Mouse (Mus musculus): ENCODE data around the gene Nfxl1.

GRCm38 (mm10) chr5:72503531-72504523, 55.7 kb downstream of the Nfxl1 start, which contains the start of gene Corin:
- TF ChIP-seq TAL1 (IDR thresholded peaks at IDR 0.05; ENCODE audit: low read length) = no peak
- no peak for TF ChIP-seq GATA1 (IDR thresholded peaks at IDR 0.05; ENCODE audit: low read length)

All from erythroblast, embryonic 14.5 days (primary cell).